Mouse (Mus musculus): ENCODE data around the gene Mars.

- TF ChIP-seq POLR2A (IDR thresholded peaks at IDR 0.05; ENCODE audit: insufficient read depth, low read depth, low read length) (no peak), CTCF (IDR thresholded peaks at IDR 0.05) (no peak), EP300 (IDR thresholded peaks at IDR 0.05; ENCODE audit: insufficient read depth, low read depth, low read length) (no peak)
These were observed 44.3 kb downstream of the Mars start for GRCm38 (mm10) chr10:127267318-127267717.
